Mouse (Mus musculus): ENCODE data around the gene Pbld1. TPM values are rescaled to one million over a fixed set of nuclear protein-coding genes. Genes with fewer than 3 reads are reported as not detected.

Gene Pbld1
- total and polyA plus RNA-seq, 3 experiments = 0.47 to 0.50 TPM; not detected in 1

GRCm38 (mm10) chr10:63014168-63014567, 45.8 kb upstream of the Pbld1 start:
- DNase-seq (ENCODE audit: low read depth, low spot score) = no peak
- Histone ChIP-seq H3K9ac (ENCODE audit: control insufficient read depth, low read depth, low read length, poor library complexity, severe bottlenecking) (no peak overlapping the region), H3K27me3 (ENCODE audit: control insufficient read depth in 1 of 2, insufficient read depth in 2 of 2, low read length in 2 of 2) (no peaks in the 10 kb centered on the region), H3K4me1 (ENCODE audit: control insufficient read depth in 1 of 2, insufficient read depth in 2 of 2, low read length in 2 of 2) (peaks cover 9 to 21% of the 10 kb centered on the region in 2 experiments), H3K36me3 (ENCODE audit: control insufficient read depth in 1 of 2, insufficient read depth in 2 of 2, low read length in 2 of 2) (peaks cover 23 to 35% of the 10 kb centered on the region in 2 experiments), H3K4me3 (ENCODE audit: control insufficient read depth in 1 of 2, insufficient read depth in 1 of 2, low read depth in 2 of 2, low read length in 2 of 2) (no peak overlapping the region), H3K27ac (ENCODE audit: control insufficient read depth, low read depth, low read length) (no peak overlapping the region), H3K9me3 (replicated peaks; ENCODE audit: insufficient read depth, low read length) (no peaks in the 10 kb centered on the region), H3K79me2 (ENCODE audit: control insufficient read depth, insufficient read depth, low read length, poor library complexity) (peaks cover 5% of the 10 kb centered on the region)
- TF ChIP-seq ZKSCAN1 (IDR thresholded peaks at IDR 0.05; ENCODE audit: low read depth, low read length) = no peak
- no peak for TF ChIP-seq EP300 (IDR thresholded peaks at IDR 0.05; ENCODE audit: low read depth in 1 of 2, low read length in 2 of 2)
- no peak for TF ChIP-seq MXI1 (IDR thresholded peaks at IDR 0.05; ENCODE audit: low read depth, low read length)
- no peak for TF ChIP-seq SMC3 (IDR thresholded peaks at IDR 0.05; ENCODE audit: low read depth, low read length)
- no peak for TF ChIP-seq JUND (IDR thresholded peaks at IDR 0.05; ENCODE audit: low read depth, low read length)
- no peak for TF ChIP-seq HCFC1 (IDR thresholded peaks at IDR 0.05; ENCODE audit: low read depth, low read length)
- TF ChIP-seq MAFK (IDR thresholded peaks at IDR 0.05; ENCODE audit: borderline replicate concordance, low read depth, low read length) = no peak
- TF ChIP-seq ZC3H11A (IDR thresholded peaks at IDR 0.05; ENCODE audit: low read depth, low read length) = no peak
- TF ChIP-seq E2F4 (IDR thresholded peaks at IDR 0.05; ENCODE audit: borderline replicate concordance, low read depth, low read length) = no peak
- no peak for TF ChIP-seq SIN3A (IDR thresholded peaks at IDR 0.05; ENCODE audit: low read length)
- no peak for TF ChIP-seq TBP (IDR thresholded peaks at IDR 0.05; ENCODE audit: low read depth, low read length)
- no peak for TF ChIP-seq CHD2 (IDR thresholded peaks at IDR 0.05; ENCODE audit: low read length)
- no peak for TF ChIP-seq ETS1 (IDR thresholded peaks at IDR 0.05; ENCODE audit: low read depth, low read length)
- TF ChIP-seq MAZ (IDR thresholded peaks at IDR 0.05; ENCODE audit: low read depth, low read length) = no peak
- no peak for TF ChIP-seq ZNF384 (IDR thresholded peaks at IDR 0.05; ENCODE audit: low read depth, low read length)
- no peak for TF ChIP-seq NRF1 (IDR thresholded peaks at IDR 0.05; ENCODE audit: insufficient read depth, low read depth, low read length, poor library complexity, severe bottlenecking)
- no peak for TF ChIP-seq MEF2A (IDR thresholded peaks at IDR 0.05; ENCODE audit: extremely low read depth, insufficient replicate concordance, low read depth, low read length, poor library complexity, severe bottlenecking)
- no peak for TF ChIP-seq USF1 (IDR thresholded peaks at IDR 0.05; ENCODE audit: low read depth, low read length)

DNA sequence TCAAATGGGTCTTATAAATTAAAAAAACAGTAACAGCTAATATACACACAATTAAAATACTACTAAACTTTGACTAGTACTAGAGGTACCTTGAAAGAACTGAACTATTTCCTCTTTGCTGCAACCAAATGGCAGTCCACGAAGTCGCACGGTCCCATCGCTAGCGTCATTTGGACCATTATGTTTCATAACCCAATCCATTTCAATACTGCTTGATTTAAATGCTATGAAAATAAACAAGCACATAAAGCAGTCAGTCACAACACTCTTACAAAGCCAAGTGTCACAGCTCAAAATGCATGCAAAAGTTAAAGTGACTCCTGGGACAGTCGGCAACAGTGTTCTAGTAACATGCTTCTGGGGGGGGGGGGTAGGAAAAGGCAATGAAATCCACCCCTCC, 40.7 kb upstream of the Pbld1 start:
- Histone ChIP-seq H3K4me1 (ENCODE audit: control insufficient read depth in 1 of 2, insufficient read depth in 2 of 2, low read length in 2 of 2) (peaks cover 2 to 6% of the 10 kb centered on the region in 2 experiments), H3K79me2 (ENCODE audit: control insufficient read depth, insufficient read depth, low read length, poor library complexity) (peaks cover 43% of the 10 kb centered on the region), H3K27ac (ENCODE audit: control insufficient read depth, low read depth, low read length) (no peak overlapping the region), H3K27me3 (ENCODE audit: control insufficient read depth in 1 of 2, insufficient read depth in 2 of 2, low read length in 2 of 2) (no peaks in the 10 kb centered on the region), H3K9ac (ENCODE audit: control insufficient read depth, low read depth, low read length, poor library complexity, severe bottlenecking) (no peak overlapping the region), H3K4me3 (ENCODE audit: control insufficient read depth in 1 of 2, insufficient read depth in 1 of 2, low read depth in 2 of 2, low read length in 2 of 2) (no peak overlapping the region), H3K36me3 (ENCODE audit: control insufficient read depth in 1 of 2, insufficient read depth in 2 of 2, low read length in 2 of 2) (peaks cover 18 to 20% of the 10 kb centered on the region in 2 experiments), H3K9me3 (replicated peaks; ENCODE audit: insufficient read depth, low read length) (no peaks in the 10 kb centered on the region)
- DNase-seq (ENCODE audit: low read depth, low spot score) = no peak
- TF ChIP-seq ZMIZ1 (IDR thresholded peaks at IDR 0.05; ENCODE audit: low read depth, low read length) (no peak), HCFC1 (IDR thresholded peaks at IDR 0.05; ENCODE audit: low read depth, low read length) (no peak), POLR2AphosphoS5 (IDR thresholded peaks at IDR 0.05; ENCODE audit: borderline replicate concordance, low read depth, low read length) (no peak), MAX (IDR thresholded peaks at IDR 0.05; ENCODE audit: low read length) (no peak), MAZ (IDR thresholded peaks at IDR 0.05; ENCODE audit: low read depth, low read length) (no peak), MYB (IDR thresholded peaks at IDR 0.05; ENCODE audit: low read depth, low read length) (no peak), SIN3A (IDR thresholded peaks at IDR 0.05; ENCODE audit: low read length) (no peak), ETS1 (IDR thresholded peaks at IDR 0.05; ENCODE audit: low read depth, low read length) (no peak), RAD21 (IDR thresholded peaks at IDR 0.05; ENCODE audit: low read depth, low read length) (no peak), MYC (IDR thresholded peaks at IDR 0.05; ENCODE audit: low read depth, low read length) (no peak), BHLHE40 (IDR thresholded peaks at IDR 0.05; ENCODE audit: borderline replicate concordance, low read depth, low read length) (no peak), EP300 (IDR thresholded peaks at IDR 0.05; ENCODE audit: low read depth in 1 of 2, low read length in 2 of 2) (no peak), RCOR1 (IDR thresholded peaks at IDR 0.05; ENCODE audit: low read depth, low read length) (no peak), MXI1 (IDR thresholded peaks at IDR 0.05; ENCODE audit: low read depth, low read length) (no peak), TBP (IDR thresholded peaks at IDR 0.05; ENCODE audit: low read depth, low read length) (no peak), USF2 (IDR thresholded peaks at IDR 0.05; ENCODE audit: borderline replicate concordance in 1 of 2, insufficient read depth in 1 of 2, low read depth in 1 of 2, low read length in 2 of 2) (no peak), USF1 (IDR thresholded peaks at IDR 0.05; ENCODE audit: low read depth, low read length) (no peak)
